Mouse (Mus musculus) liver, adult 2 months (tissue): ENCODE measurements around the gene Ssh3. TPM values are rescaled to one million over a fixed set of nuclear protein-coding genes. Genes with fewer than 3 reads are reported as not detected.

Experiments used
- DNase-seq: peaks from one replicate; pipeline ENCODE4 v3.0.0-alpha.2; 2011; ENCODE audit warnings: low read depth, low spot score; ENCODE audit errors: extremely low read depth
- H3K27ac ChIP-seq: fragments of 200-500 bp; replicated peaks from 2 replicates; pipeline ENCODE4 v1.5.1; 2012; ENCODE audit warnings: low read depth, mild to moderate bottlenecking, control low read depth, inconsistent platforms, low read length; ENCODE audit not compliant: insufficient read depth
- H3K27me3 ChIP-seq: fragments of 200-500 bp; 2 replicates; pipeline ENCODE4 v1.6.1; 2012; ENCODE audit warnings: mild to moderate bottlenecking, moderate library complexity, low read length, inconsistent platforms; ENCODE audit not compliant: control insufficient read depth, insufficient read depth
- H3K36me3 ChIP-seq: fragments of 200-500 bp; 2 replicates; pipeline ENCODE4 v1.6.1; 2012; ENCODE audit warnings: low read length, inconsistent platforms; ENCODE audit not compliant: control insufficient read depth, insufficient read depth
- H3K4me1 ChIP-seq: fragments of 200-500 bp; 2 replicates; pipeline ENCODE4 v1.6.1; 2011; ENCODE audit warnings: low read length; ENCODE audit not compliant: control insufficient read depth, insufficient read depth
- H3K4me3 ChIP-seq: fragments of 200-500 bp; 2 replicates; pipeline ENCODE4 v1.5.1; 2011; ENCODE audit warnings: low read depth, mild to moderate bottlenecking, control low read depth, low read length, moderate library complexity; ENCODE audit not compliant: insufficient read depth
- H3K79me2 ChIP-seq: fragments of 200-500 bp; 2 replicates; pipeline ENCODE4 v1.6.1; 2012; ENCODE audit warnings: inconsistent platforms, mild to moderate bottlenecking, low read length, moderate library complexity; ENCODE audit not compliant: control insufficient read depth, insufficient read depth
- H3K9ac ChIP-seq: fragments of 200-500 bp; 2 replicates; pipeline ENCODE4 v1.6.1; 2012; ENCODE audit warnings: low read depth, mild to moderate bottlenecking, control low read depth, inconsistent platforms, low read length
- CTCF ChIP-seq: fragments of 200-500 bp; IDR thresholded peaks from 2 replicates; pipeline ENCODE4 v1.5.1; 2011; ENCODE audit warnings: low read depth, low read length, control low read depth
- POLR2A ChIP-seq: fragments of 200-500 bp; IDR thresholded peaks from 2 replicates; pipeline ENCODE4 v1.6.1; 2011; ENCODE audit warnings: low read length, control low read depth; ENCODE audit not compliant: insufficient read depth; ENCODE audit errors: extremely low read depth
- WGBS: fragments of 180-500 bp; shearing (Covaris S2); methylation state at CpG from one replicate; pipeline ENCODE4 v1.1.7; 2018; 5-methylcytosine and 5-hydroxymethylcytosine counted together
- polyA plus RNA-seq: library from polyadenylated mRNA; depleted of rRNA; stranded (reverse); fragments of >200 nt; gene quantifications from 2 replicates; pipeline ENCODE4 v1.2.3, GENCODE M21; 2012
- total RNA-seq: library from RNA; depleted of rRNA; stranded (reverse); fragments of >200 nt; gene quantifications from 2 replicates; pipeline ENCODE4 v1.2.3, GENCODE M21; 2014

Gene Ssh3
- total and polyA plus RNA-seq, 2 experiments = 11.5 to 29.2 TPM

GRCm38 (mm10) chr19:4216041-4216685, 52.8 kb downstream of the Ssh3 start:
- Histone ChIP-seq H3K4me3 (no peak overlapping the region), H3K36me3 (no peaks in the 10 kb centered on the region), H3K79me2 (no peaks in the 10 kb centered on the region), H3K9ac (no peak overlapping the region), H3K27ac (no peak overlapping the region), H3K4me1 (peaks cover 5% of the 10 kb centered on the region; the same call in 1 of the 2 replicates), H3K27me3 (no peaks in the 10 kb centered on the region)
- peak; percentile 48 for TF ChIP-seq CTCF
- no peak for TF ChIP-seq POLR2A
- 65% methylated on average over 14 of the region's 14 CpGs for WGBS
- no peak for DNase-seq

- DNase-seq = no peak
- TF ChIP-seq CTCF (no peak), POLR2A (no peak)
- H3K36me3 ChIP-seq = no peaks in the 10 kb centered on the region
- H3K4me1 ChIP-seq = peaks cover 5% of the 10 kb centered on the region; the same call in 1 of the 2 replicates
- 16% methylated on average over 18 of the region's 21 CpGs for WGBS
- no peaks in the 10 kb centered on the region for H3K79me2 ChIP-seq
- H3K4me3 ChIP-seq = peak overlapping the region; percentile 65
- H3K27me3 ChIP-seq = no peaks in the 10 kb centered on the region
- H3K9ac ChIP-seq = no peak overlapping the region; the same call in 1 of the 2 replicates
- H3K27ac ChIP-seq = no peak overlapping the region
Measured at GRCm38 (mm10) chr19:4215451-4215840, 53.5 kb downstream of the Ssh3 start.

GRCm38 (mm10) chr19:4214771-4215450, 54.1 kb downstream of the Ssh3 start:
- WGBS = under 1% methylated on average over 64 of the region's 81 CpGs
- TF ChIP-seq CTCF (no peak), POLR2A (no peak)
- Histone ChIP-seq H3K79me2 (no peaks in the 10 kb centered on the region), H3K4me1 (peaks cover 5% of the 10 kb centered on the region; the same call in 1 of the 2 replicates), H3K9ac (peak overlapping the region; percentile 86), H3K36me3 (no peaks in the 10 kb centered on the region), H3K27me3 (no peaks in the 10 kb centered on the region), H3K4me3 (peak overlapping the region; percentile 65), H3K27ac (0 out of 2 replicates have a peak overlapping the region, but pooled peaks have one; percentile 11)
- DNase-seq = no peak

GRCm38 (mm10) chr19:4214071-4214770, 54.8 kb downstream of the Ssh3 start, which contains the start of the genes Clcf1 and AC109138.7:
Gene Clcf1 (plus strand): TSS chr19:4214238.
Gene AC109138.7 (plus strand): TSS chr19:4214357.
- H3K36me3 ChIP-seq = no peaks in the 10 kb centered on the region
- H3K4me1 ChIP-seq = peaks cover 5% of the 10 kb centered on the region; the same call in 1 of the 2 replicates
- H3K27me3 ChIP-seq = no peaks in the 10 kb centered on the region
- no peaks in the 10 kb centered on the region for H3K79me2 ChIP-seq
- WGBS = 2% methylated on average over 49 of the region's 49 CpGs
- no peak for DNase-seq
- 0 out of 2 replicates have a peak within 1 kb of the TSS, but pooled peaks have one; percentile 11 for H3K27ac ChIP-seq
- peak within 1 kb of the TSS; percentile 65 for H3K4me3 ChIP-seq
- H3K9ac ChIP-seq = peak within 1 kb of the TSS; percentile 86
- TF ChIP-seq CTCF (no peak), POLR2A (no peak)

GRCm38 (mm10) chr19:4213524-4213974, 55.4 kb downstream of the Ssh3 start:
- Histone ChIP-seq H3K9ac (no peak overlapping the region), H3K27me3 (no peaks in the 10 kb centered on the region), H3K4me1 (peaks cover 5% of the 10 kb centered on the region; the same call in 1 of the 2 replicates), H3K27ac (no peak overlapping the region), H3K4me3 (no peak overlapping the region), H3K79me2 (no peaks in the 10 kb centered on the region), H3K36me3 (no peaks in the 10 kb centered on the region)
- 16% methylated on average over 9 of the region's 9 CpGs for WGBS
- no peak for TF ChIP-seq POLR2A
- no peak for TF ChIP-seq CTCF
- peak; percentile 52 for DNase-seq
